Mouse (Mus musculus) layer of hippocampus, adult 8-10 months (tissue): ENCODE results near the gene Pcsk5. TPM values are rescaled to one million over a fixed set of nuclear protein-coding genes. Genes with fewer than 3 reads are reported as not detected.
A peak's percentile ranks its signal among the peaks of the same experiment; 100 is the strongest.

Source experiments
- DNase-seq, 2 experiments: peaks; one replicate each; pipeline ENCODE4 v3.0.0; 2022; ENCODE audit warnings: low spot score in 2 of 2
- total RNA-seq, 4 experiments: library from RNA; stranded (reverse); gene quantifications; 2 replicates each; pipeline ENCODE4 v1.2.4; 2022

Gene Pcsk5
- total RNA-seq, 4 experiments from 2014 or later, result 14.1 to 15.6 (median 15.0) TPM

DNA sequence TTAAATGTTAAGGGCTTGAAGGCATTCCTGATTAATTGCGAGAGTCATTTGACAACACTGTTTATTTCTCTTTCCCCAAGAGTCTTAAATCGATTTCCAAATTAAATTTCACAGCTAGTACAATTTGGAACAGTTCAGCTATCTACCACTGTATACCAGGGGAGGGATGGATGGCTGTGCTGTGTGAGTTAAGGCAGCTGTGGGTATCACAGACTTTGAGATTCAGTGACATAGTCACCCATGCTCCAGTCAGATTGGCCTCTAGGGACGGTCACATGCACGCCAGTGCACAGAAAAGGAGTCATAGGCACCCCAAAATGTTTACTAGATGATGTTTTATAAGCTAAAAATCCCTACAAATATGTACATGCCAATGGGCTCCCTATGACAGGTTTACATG lies 260.0 kb downstream of the Pcsk5 start:
- no peak for DNase-seq

DNA sequence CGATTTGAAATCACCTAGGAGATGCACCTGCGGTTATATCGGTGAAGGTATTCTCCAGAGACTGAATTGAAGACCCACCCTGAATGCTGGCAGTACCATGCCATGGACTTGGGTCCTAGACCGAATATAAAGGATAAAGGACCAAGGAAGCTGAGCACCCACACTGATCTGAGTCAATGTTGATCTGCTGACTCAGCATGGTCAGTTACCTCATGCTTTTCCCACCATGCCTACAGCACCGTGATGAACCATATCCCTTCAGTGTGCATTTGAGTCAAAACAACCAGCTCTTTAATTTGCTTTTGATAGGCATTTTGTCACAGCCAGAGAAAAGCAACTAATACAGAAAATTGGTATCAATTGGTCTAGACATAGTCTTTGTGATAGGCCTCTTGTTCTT lies 262.9 kb downstream of the Pcsk5 start:
- DNase-seq, result no peak

DNA sequence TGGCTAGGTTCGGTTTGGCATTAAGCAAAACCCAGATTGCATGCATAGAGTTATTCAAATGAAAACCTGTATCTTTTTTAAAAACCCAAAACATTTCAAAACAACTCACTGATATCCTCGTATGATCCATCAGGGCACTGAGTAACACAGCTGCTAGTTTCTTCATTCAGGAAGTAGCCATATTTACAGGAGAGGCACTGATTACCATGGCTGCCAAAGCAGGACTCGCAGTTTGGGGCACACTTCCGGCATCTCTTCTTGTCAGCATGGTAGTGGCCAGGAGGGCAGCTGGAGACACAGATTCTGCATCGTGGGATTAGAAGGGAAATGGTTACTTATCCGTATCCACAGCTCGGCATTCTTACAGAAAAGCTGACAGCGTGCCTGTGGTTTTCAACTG lies 265.1 kb downstream of the Pcsk5 start:
- no peak for DNase-seq

DNA sequence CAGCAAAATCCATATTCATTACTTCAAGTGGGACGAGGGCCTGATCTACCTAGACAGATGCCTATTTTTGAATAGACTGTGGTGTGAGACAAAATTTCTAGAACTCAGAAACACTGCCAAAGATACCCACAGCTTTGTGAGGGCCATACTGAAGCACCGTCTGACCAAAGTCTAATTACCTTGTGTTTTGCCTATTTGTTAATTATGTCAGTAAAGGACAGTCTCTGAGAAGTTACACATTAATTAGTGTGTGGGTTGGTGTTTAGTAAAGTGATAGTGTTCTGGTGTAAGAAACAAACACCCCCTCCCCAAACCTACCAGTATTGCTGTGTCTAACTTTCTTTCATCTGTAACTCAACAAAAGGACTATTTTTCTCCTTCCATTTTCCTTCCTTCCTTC lies 266.5 kb downstream of the Pcsk5 start:
- DNase-seq, result no peak

DNA sequence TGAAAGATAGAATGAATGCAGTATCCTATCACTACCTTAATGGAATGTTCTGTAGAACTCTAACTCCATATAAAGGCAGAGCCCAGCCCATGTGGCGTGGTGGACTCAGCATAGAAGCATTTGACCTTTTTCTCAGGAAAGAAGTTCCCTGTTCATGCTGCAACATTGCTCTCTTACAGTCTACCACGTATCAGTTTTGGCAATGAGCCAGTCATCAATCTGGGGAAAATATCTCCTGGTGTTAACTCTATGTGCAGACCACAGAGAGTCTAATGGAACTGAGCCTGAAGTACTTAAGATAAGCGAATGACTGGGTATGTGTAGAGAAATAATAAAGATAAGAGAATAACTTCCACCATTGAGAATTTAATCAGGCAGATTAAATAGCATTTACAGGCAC lies 270.2 kb downstream of the Pcsk5 start:
- DNase-seq, result no peak

DNA sequence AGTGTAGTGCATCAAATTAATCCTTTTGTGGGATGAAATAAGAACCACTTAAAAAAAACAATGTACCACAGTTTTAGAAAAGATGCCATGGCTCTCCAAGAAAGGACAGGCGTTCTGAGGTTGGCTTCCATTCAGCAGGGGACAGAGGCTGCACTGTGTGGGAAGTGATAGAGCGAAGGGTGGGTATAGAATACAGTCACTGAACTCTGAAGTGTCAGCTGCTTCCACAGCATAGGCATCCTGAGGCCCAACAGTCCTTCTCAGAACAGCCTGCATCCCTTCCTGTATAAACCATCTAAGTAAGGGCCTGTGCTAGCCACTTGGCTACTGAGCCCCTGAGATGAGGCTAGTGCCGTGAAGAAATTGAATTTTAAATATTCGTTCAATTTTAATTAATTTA lies 271.3 kb downstream of the Pcsk5 start:
- no peak for DNase-seq

DNA sequence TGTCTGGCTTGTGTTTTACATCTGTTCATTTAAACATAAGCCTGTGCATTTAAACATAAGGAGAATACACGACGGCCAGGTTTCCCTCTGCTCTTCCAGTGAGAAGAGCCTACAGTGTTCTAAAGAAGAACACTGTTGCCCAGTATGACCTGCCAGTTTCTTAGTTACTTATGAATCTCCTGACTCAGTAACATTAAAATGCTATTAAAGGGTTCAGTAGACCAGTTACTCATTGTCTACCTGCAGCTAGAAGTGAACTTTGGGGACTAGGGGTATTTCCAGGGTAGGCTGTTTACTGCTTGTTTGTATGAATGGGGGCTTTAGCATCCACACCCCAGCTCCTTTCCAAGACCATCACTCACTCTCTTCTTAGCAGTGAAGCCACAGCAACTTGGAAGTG lies 278.7 kb downstream of the Pcsk5 start:
- no peak for DNase-seq

DNA sequence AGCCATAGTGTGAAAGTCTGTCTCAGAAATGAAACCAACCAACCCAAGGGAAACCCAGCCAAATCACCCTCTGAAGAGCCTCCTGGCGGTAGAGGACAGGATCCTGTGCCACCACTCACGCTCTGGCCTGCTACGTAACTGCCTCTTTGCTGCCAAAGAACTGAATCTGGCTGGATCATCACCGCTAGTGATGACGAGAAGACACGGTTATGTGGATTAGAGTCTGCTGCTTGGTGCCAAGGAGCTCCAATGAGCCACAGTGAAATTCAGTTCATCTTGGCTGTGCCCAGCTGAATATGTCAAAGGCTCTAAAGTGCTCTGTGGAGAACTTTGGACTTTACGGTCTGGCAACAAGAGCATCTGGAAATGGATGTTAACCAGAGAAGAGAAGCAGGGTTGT lies 282.3 kb downstream of the Pcsk5 start:
- DNase-seq, result no peak

DNA sequence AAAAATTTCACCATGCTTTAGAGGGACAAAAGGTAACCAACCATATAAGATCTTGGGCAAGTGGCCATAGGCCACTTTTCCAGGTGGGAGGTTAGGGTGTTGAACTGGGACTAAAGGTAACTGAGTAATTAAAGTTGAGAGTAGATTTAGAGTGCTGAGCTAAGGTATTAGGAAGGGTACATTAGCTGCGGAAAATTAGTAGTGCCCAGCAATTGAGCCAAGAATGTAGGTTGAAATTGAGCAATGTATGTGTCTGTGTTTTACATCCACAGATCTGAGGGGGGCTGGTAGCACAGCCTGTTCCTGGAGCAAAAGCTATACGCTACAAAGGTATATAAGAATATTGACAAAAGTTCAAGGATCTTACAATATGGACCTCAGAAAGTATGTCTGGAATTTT lies 282.9 kb downstream of the Pcsk5 start:
- no peak for DNase-seq

DNA sequence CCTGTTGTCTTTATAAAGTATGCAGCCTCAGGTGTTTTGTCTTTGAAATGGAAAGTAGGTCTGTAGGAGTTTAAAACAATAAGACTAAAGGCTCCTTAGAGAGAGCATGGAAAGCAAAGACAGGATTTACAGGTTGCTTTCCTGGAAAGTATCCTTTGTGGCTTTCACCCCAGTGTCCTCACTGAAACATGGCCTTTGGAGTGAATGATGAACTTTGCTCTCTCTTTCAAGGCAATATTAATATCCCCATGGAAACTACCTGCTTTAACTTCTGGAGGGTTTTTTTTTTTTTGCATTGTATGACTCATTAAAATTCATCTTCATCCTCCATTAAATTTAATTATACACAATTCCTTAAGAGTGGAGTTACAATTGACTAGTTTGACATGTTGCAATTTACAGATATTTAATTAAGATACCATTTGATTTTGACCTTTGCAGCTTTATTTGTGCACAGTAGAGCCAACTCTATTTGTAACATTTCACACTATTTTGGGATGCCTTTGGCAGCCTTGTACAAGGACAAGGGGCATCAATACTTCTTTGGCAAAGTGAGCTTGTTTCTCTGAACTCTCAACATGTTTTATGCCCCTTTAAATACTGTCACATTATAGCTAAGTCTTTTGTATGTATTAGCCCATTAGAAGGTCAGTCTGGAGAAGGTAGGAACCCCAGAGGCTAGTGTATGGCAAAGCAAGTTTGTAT lies 283.9 kb downstream of the Pcsk5 start:
- DNase-seq, result no peak

DNA sequence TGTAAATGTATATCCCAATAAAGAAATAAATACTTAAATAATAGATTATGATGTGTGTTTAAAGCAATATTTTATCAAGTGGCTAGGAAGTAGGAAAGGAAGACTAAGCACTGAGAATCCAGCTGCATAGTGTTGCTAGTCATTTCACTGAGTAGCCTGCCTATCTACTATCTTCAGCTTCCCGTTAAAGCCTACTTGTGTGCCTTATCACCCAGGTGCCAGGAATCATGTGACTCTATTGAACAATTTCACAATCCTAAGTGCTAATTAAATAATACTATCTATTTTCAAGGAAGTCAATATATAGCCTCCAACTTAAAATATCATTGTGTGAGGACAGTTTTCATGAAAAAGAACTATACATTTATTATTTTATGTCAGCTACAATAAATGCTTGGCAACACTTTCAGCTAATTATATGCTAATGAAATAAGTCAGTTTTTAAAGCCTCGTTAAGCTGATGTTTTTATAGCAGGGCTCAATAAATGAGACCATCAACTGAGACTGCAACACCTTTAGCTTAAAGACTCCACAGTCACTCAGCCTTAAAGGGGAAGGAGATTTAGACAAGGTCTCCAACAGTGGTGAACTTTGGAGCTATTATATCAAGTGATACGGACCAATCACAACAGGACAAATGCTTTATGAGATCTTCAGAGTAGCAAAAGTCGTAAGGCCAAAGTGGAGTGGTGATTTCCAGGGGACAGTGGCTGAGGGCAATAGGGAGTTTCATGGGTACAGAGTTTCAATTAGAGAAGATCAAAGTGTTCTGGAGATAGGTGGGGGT lies 308.5 kb downstream of the Pcsk5 start:
- DNase-seq, result no peak

DNA sequence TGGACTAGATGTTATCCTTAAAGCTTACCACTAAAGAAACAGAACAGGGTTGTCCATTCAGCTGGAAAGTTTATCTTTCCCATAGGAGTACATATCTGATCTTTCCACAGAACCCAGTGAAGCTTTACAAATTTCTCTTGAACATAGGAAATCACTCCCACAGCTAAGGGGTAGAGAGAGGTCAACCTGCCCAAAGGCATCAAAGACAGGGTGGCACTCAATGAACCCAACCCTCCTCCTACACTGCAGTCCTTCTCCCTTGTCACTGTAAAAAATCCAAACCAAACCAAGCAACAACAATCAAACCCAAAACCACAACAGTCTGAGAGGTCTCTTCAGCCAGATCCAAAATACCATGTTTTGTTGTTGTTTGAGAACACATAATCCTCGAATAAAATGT lies 311.9 kb downstream of the Pcsk5 start:
- no peak for DNase-seq

DNA sequence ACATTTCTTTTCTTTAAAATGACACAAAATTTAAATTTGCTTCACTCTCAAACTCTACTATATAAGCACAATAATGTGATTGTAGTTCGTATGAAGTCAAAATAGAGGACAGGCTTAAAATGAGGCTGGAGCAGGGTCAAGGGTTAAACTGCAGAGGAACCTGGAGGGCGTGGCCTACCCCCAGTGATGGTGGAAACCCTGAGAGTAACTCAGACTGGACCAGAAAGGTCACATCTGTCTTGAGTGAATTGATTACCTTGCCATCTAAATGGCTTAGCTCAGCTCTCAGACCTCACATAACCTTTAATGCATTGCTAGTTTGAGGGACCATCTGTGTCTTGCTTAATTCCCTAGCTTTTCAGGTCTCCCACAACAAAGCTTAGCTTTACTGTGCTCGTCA lies 323.0 kb downstream of the Pcsk5 start:
- no peak for DNase-seq

DNA sequence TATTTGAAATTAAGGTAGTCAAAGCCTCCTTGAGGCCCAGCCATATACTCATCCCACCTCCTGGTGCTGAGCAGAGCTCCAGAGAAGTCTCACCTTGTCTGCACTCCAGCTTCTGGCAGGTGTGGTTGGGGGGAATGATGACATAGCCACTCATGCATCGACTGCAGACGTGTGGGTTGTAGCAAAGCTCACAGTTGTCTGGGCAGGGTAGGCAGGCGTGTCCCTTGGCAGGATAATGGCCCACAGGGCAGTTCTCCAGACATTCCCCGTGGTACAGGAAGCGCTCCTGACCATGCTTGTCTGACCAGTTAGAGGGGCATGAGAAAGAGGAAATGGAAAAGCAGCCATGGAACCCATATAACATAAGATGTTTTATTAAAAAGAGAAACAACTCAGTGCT lies 326.1 kb downstream of the Pcsk5 start:
- DNase-seq, result no peak

DNA sequence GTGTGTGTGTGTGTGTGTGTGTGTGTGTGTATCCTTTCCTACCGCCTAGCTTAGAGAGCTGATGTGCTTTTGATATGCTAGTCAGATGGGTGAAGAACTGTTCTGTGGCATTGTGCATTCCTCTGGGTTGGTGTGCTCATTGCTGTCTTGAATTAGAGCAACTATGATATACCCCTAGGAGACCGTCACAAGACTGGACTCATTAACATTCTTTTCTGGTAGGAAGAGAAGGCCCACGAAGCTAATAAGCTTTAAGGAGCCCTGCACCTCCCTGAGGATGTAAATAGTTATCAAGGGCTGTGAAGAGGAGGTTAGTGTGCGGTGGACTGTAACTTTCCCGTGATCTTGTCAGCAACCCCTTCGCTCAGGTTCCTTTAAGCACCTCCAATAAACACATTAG lies 333.2 kb downstream of the Pcsk5 start:
- no peak for DNase-seq

DNA sequence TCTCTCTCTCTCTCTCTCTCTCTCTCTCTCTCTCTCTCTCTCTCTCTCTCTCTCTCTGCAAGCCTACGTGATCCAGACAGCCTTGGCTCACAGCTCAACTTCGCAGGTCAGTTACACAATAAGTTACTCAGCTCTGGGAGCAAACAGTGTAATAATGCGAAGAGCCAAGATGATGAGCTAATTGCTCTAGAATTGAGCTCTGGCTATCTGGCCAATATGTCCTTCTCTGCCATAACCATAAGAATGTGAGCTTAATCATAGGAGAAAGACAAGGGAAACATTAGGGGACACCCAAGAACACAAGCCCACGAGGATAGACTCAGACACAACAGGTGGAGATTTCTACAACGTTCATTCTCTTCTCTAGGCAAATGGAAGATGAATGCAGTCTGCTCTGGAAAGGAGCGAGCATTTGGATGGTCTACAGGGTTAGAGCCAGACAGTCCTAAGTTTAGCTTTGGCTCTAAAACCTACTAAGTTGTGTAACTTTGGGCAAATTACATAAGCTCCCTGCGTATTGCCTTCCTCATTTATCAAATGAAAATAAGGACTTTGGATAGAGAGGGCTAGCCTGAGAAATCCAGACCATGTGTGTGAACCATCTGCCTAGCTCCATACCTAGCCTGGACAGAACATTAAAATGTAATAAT lies 338.7 kb downstream of the Pcsk5 start:
- no peak for DNase-seq

DNA sequence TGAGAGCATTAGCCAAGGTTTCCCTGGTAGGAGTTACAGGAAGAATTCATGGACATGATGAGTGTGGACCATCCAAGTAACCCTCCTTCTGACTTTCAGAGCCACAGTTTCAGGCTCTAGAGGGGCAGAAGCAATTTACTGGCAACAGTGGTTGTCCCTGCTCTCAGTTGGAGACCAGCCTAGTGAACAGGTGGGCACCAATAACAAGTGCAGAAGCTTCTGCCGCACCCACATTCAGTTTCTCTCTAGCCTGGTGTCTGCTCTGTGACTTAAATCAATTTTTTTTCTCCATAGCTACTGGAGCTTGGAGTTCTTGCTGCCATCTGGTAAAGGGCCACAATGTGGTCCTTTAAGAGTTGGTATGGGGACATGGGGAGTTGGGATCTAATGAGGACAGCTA lies 341.3 kb downstream of the Pcsk5 start:
- peak; percentile 18 to 33 for DNase-seq

DNA sequence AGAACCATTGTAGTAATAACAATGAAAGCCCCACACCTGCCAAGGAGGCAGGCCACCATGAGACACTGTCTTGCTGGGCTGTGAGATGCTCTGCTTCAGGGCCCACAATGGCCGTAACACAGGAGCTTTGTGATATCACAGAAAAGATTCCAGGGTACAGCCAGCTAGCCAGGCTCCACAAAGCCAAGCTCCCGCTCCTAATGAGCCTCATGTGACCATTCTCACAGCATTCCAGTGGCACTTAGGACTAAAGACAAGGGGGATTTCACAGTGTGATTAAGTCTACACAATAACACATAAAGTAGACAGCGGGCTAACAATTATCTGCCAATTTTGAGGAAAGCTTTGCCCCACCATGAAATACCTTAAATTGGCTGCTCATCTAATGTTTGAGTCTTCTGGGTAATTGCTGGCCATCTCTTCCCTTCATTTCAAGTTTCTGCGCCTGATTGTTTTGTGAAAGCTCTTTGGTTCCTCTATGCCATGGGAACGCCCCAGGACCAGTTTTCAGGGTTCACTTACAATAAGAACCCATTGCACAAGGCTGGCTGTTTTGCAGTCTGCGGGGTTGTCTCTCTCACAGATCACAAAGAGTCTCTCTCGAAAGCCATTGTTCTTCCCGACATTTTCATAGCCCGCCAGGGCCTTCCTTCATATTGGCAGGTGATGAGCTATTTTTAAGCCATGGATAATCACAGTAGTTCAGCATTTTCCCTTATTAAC lies 345.4 kb downstream of the Pcsk5 start:
- no peak for DNase-seq

DNA sequence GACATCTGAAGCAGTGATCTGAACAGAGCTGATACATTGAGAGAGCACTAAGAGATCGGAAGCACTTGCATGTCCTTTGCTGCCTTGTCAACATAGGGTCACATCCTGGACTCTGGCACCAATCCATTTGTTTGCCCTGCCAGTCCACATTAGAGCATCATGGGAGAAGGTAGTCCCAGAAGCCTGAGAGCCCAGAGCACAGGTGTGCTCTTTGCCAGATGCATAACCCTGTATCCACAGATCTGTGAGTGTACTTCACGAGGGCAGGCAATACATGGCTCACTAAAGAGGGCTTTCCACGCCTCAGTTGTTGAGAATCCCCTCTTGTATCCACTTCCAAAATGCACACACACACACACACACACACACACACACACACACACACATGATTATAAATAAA lies 346.1 kb downstream of the Pcsk5 start:
- no peak for DNase-seq

DNA sequence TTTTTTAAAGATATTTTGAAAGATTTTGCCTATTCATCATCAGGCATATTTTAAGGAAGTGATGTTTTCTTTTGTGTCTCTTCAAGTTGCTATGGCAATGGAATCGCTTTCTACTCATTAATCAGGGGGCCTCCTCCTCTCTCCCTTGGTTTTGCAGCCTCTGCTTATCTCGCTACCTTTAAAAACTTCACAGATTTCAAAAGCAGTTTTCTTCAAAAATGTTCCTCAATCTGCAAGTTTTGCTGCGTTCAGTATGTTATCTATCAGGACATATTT lies 347.6 kb downstream of the Pcsk5 start:
- no peak for DNase-seq

DNA sequence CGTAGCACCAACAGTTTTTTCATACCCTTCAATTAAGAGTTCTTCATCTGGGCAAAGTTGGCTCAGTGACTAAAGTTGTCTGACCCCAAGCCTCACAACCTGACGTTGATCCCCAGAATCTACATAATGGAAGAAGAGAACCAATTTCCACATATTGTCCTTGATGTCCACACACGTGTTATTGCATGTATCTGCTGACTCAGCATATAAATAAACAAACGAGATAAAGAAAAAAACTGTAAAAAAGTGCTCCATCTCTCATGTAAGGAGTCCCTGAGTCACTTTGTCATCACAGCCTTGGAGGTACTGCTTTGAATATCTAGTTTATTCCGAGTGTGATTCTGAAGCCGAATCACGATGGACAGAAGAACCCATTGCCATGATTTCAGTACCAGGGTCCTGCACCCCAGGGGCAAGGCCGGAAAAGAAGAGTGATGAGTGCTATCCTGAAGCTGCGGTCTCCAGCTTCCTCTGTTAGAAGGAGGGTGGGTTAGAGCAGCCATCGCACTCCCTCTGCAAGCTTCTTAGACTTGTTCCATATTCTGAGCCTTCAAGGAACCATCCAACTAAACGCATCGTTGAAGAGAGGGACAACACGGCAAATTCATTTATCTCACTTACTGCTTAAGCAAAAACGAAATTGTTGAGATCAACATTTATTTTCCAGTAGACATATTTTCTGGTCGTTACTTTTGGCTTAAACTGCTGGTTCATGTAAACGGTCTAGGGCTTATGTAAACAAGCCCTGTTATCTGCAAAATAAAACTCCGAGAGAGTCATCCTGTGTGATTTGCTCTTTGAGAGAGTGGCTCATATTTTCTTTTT lies 348.2 kb downstream of the Pcsk5 start:
- no peak for DNase-seq
